Mouse (Mus musculus) CD4-positive naive resting alpha-beta T cell, adult 57 days (primary cell): ENCODE results near the gene Acap1. TPM values are rescaled to one million over a fixed set of nuclear protein-coding genes. Genes with fewer than 3 reads are reported as not detected.

ENCODE experiments used
- total RNA-seq: library from RNA; stranded (reverse); gene quantifications from one replicate; pipeline ENCODE4 v1.2.4, GENCODE M21; 2023

Acap1 gene
- 418 TPM for total RNA-seq

GRCm38 (mm10) chr11:69895291-69895690 is at the start of gene Acap1:
TSS of gene Acap1 (minus strand) at chr11:69895539.

GRCm38 (mm10) chr11:69935137-69935879 is 40.0 kb upstream of the Acap1 start, which contains the start of gene Ybx2:
TSS of gene Ybx2 (plus strand) at chr11:69935796.

GRCm38 (mm10) chr11:69921114-69922011 is 26.0 kb upstream of the Acap1 start, which contains the start of gene Eif5a:
TSS of gene Eif5a (minus strand) at chr11:69921958.

GRCm38 (mm10) chr11:69913554-69914371 is 18.4 kb upstream of the Acap1 start, which contains the start of gene Gps2:
TSS of gene Gps2 (plus strand) at chr11:69913888.

GRCm38 (mm10) chr11:69900471-69901405 is 5.4 kb upstream of the Acap1 start, which contains the start of the genes 2810408A11Rik and Neurl4:
TSS of gene 2810408A11Rik (minus strand) at chr11:69900987.
TSS of gene Neurl4 (plus strand) at chr11:69901072.

GRCm38 (mm10) chr11:69880853-69881603 is 14.3 kb downstream of the Acap1 start, which contains the start of gene Kctd11:
TSS of gene Kctd11 (minus strand) at chr11:69881406.

GRCm38 (mm10) chr11:69877878-69878277 is 17.5 kb downstream of the Acap1 start, which contains the start of gene Tmem95:
TSS of gene Tmem95 (minus strand) at chr11:69878018.

GRCm38 (mm10) chr11:69858113-69858998 is 37.0 kb downstream of the Acap1 start, which contains the start of gene Tnk1:
TSS of gene Tnk1 (minus strand) at chr11:69858730.

GRCm38 (mm10) chr11:69846198-69846680 is 49.1 kb downstream of the Acap1 start, which contains the start of gene Plscr3:
TSS of gene Plscr3 (plus strand) at chr11:69846376.

GRCm38 (mm10) chr11:69837952-69838713 is 57.2 kb downstream of the Acap1 start, which contains the start of gene Tmem256:
TSS of gene Tmem256 (plus strand) at chr11:69838514.

GRCm38 (mm10) chr11:69837604-69837951 is 57.8 kb downstream of the Acap1 start, which contains the start of gene Nlgn2:
TSS of gene Nlgn2 (minus strand) at chr11:69837784.

Other genes starting within 250 kb of the Acap1 start
- not detected for gene Sox15, start 240.2 kb downstream of the Acap1 start, total RNA-seq
- 85.2 TPM for gene Mpdu1, start 232.9 kb downstream of the Acap1 start, total RNA-seq
- 14.8 TPM for gene Cd68, start 229.4 kb downstream of the Acap1 start, total RNA-seq
- 775 TPM for gene Eif4a1, start 223.1 kb downstream of the Acap1 start, total RNA-seq
- gene Senp3, start 213.5 kb downstream of the Acap1 start, total RNA-seq = 109 TPM
- not detected for gene Tnfsf13, start 209.8 kb downstream of the Acap1 start, total RNA-seq
- gene Tnfsf12, start 199.7 kb downstream of the Acap1 start, total RNA-seq = 1.7 TPM
- gene Tnfsfm13, start 199.4 kb downstream of the Acap1 start, total RNA-seq = not detected
- 176 TPM for gene Polr2a, start 136.9 kb downstream of the Acap1 start, total RNA-seq
- gene Slc35g3, start 133.6 kb downstream of the Acap1 start, total RNA-seq = not detected
- gene Zbtb4, start 129.6 kb downstream of the Acap1 start, total RNA-seq = 47.4 TPM
- gene Chrnb1, start 99.6 kb downstream of the Acap1 start, total RNA-seq = 3.6 TPM
- 0.30 TPM for gene Fgf11, start 93.7 kb downstream of the Acap1 start, total RNA-seq
- not detected for gene Tmem102, start 89.9 kb downstream of the Acap1 start, total RNA-seq
- gene Gm39566, start 80.2 kb downstream of the Acap1 start, total RNA-seq = not detected
- gene Spem2, start 77.1 kb downstream of the Acap1 start, total RNA-seq = not detected
- not detected for gene Spem1, start 73.4 kb downstream of the Acap1 start, total RNA-seq
- 1.0 TPM for gene Nlgn2, start 57.8 kb downstream of the Acap1 start, total RNA-seq
- gene Tmem256, start 57.0 kb downstream of the Acap1 start, total RNA-seq = 15.1 TPM
- gene Plscr3, start 49.2 kb downstream of the Acap1 start, total RNA-seq = 12.0 TPM
- not detected for gene Tnk1, start 36.8 kb downstream of the Acap1 start, total RNA-seq
- not detected for gene Tmem95, start 17.5 kb downstream of the Acap1 start, total RNA-seq
- 1.7 TPM for gene Kctd11, start 14.1 kb downstream of the Acap1 start, total RNA-seq
- gene 2810408A11Rik, start 5.4 kb upstream of the Acap1 start, total RNA-seq = 2.6 TPM
- 63.0 TPM for gene Neurl4, start 5.5 kb upstream of the Acap1 start, total RNA-seq
- gene Gps2, start 18.3 kb upstream of the Acap1 start, total RNA-seq = 149 TPM
- 316 TPM for gene Eif5a, start 26.4 kb upstream of the Acap1 start, total RNA-seq
- not detected for gene Ybx2, start 40.3 kb upstream of the Acap1 start, total RNA-seq
- gene Slc2a4, start 52.6 kb upstream of the Acap1 start, total RNA-seq = not detected
- gene Cldn7, start 69.2 kb upstream of the Acap1 start, total RNA-seq = not detected
- 107 TPM for gene Ctdnep1, start 85.6 kb upstream of the Acap1 start, total RNA-seq
- gene Elp5, start 87.0 kb upstream of the Acap1 start, total RNA-seq = 43.9 TPM
- 190 TPM for gene Gabarap, start 95.6 kb upstream of the Acap1 start, total RNA-seq
- gene Phf23, start 100.2 kb upstream of the Acap1 start, total RNA-seq = 72.5 TPM
- gene Dvl2, start 105.1 kb upstream of the Acap1 start, total RNA-seq = 39.2 TPM
- 79.5 TPM for gene Acadvl, start 119.9 kb upstream of the Acap1 start, total RNA-seq
- 41.1 TPM for gene Dlg4, start 121.4 kb upstream of the Acap1 start, total RNA-seq
- not detected for gene Asgr1, start 158.5 kb upstream of the Acap1 start, total RNA-seq
- gene Asgr2, start 197.1 kb upstream of the Acap1 start, total RNA-seq = not detected
- not detected for gene Mgl2, start 234.8 kb upstream of the Acap1 start, total RNA-seq